Mouse (Mus musculus) liver, adult (tissue): ENCODE measurements around the gene Lck.

Experiments used
- GATA4 ChIP-seq: IDR thresholded peaks from 2 replicates; pipeline ENCODE4 v1.6.1; 2014; ENCODE audit warnings: mild to moderate bottlenecking, low read length; ENCODE audit not compliant: insufficient replicate concordance

The Lck gene

GRCm38 (mm10) chr4:129571551-129572084 lies 1.8 kb downstream of the Lck start:
- no peak for TF ChIP-seq GATA4

GRCm38 (mm10) chr4:129570028-129570427 lies 3.4 kb downstream of the Lck start:
- no peak for TF ChIP-seq GATA4

- no peak for TF ChIP-seq GATA4
Observed at GRCm38 (mm10) chr4:129568366-129568765, 5.1 kb downstream of the Lck start.

- TF ChIP-seq GATA4: no peak
Observed at GRCm38 (mm10) chr4:129565139-129565538, 8.3 kb downstream of the Lck start.

GRCm38 (mm10) chr4:129563718-129564117 lies 9.7 kb downstream of the Lck start:
- no peak for TF ChIP-seq GATA4

- TF ChIP-seq GATA4: no peak
Observed at GRCm38 (mm10) chr4:129561184-129561583, 12.3 kb downstream of the Lck start.

GRCm38 (mm10) chr4:129558321-129558955 lies 15.0 kb downstream of the Lck start:
- TF ChIP-seq GATA4: no peak

GRCm38 (mm10) chr4:129557256-129557808 lies 16.1 kb downstream of the Lck start:
- no peak for TF ChIP-seq GATA4

GRCm38 (mm10) chr4:129556532-129557223 lies 16.8 kb downstream of the Lck start:
- no peak for TF ChIP-seq GATA4

- no peak for TF ChIP-seq GATA4
Observed at GRCm38 (mm10) chr4:129555862-129556531, 17.4 kb downstream of the Lck start.

- TF ChIP-seq GATA4: no peak
Observed at GRCm38 (mm10) chr4:129555421-129555861, 18.0 kb downstream of the Lck start.

GRCm38 (mm10) chr4:129550295-129550694 lies 23.1 kb downstream of the Lck start:
- no peak for TF ChIP-seq GATA4

- no peak for TF ChIP-seq GATA4
Observed at GRCm38 (mm10) chr4:129549306-129549705, 24.1 kb downstream of the Lck start.

- TF ChIP-seq GATA4: no peak
Observed at GRCm38 (mm10) chr4:129544106-129544505, 29.3 kb downstream of the Lck start.

GRCm38 (mm10) chr4:129542592-129543141 lies 30.8 kb downstream of the Lck start, which contains the start of gene Hdac1:
Gene Hdac1, minus strand, starts transcription at chr4:129542713.
- TF ChIP-seq GATA4: 0 out of 2 replicates have a peak, but pooled peaks have one; percentile 31
